Mouse (Mus musculus) liver, postnatal 0 days (tissue): ENCODE measurements around the gene Ninj2.

Experiments
- CTCF ChIP-seq: sonication (generic); IDR thresholded peaks from 2 replicates; pipeline ENCODE4 v1.5.1; 2016; ENCODE audit warnings: antibody characterized with exemption, low read depth
- EP300 ChIP-seq: IDR thresholded peaks from 2 replicates; pipeline ENCODE4 v1.6.1; 2016; ENCODE audit warnings: antibody characterized with exemption, low read depth, mild to moderate bottlenecking

- TF ChIP-seq CTCF (no peak), EP300 (no peak)
Measured at GRCm38 (mm10) chr6:120190365-120190764, 97.2 kb downstream of the Ninj2 start.
